Mouse (Mus musculus): Measurements from ENCODE around the gene Nav2.

- TF ChIP-seq CTCF (IDR thresholded peaks at IDR 0.05; ENCODE audit: borderline replicate concordance, insufficient read depth, low read depth, low read length) (no peak; the same call in 1 of the 2 replicates), POLR2A (IDR thresholded peaks at IDR 0.05; ENCODE audit: borderline replicate concordance, insufficient read depth, low read length) (no peak)
These were observed 178.6 kb downstream of the Nav2 start for GRCm38 (mm10) chr7:49087154-49087553.

All from cerebellum, adult 2 months (tissue).